Mouse (Mus musculus): ENCODE data around the gene Rdh12. TPM values are rescaled to one million over a fixed set of nuclear protein-coding genes. Genes with fewer than 3 reads are reported as not detected.

The Rdh12 gene
- polyA plus RNA-seq, 1 experiment, result not detected

DNA sequence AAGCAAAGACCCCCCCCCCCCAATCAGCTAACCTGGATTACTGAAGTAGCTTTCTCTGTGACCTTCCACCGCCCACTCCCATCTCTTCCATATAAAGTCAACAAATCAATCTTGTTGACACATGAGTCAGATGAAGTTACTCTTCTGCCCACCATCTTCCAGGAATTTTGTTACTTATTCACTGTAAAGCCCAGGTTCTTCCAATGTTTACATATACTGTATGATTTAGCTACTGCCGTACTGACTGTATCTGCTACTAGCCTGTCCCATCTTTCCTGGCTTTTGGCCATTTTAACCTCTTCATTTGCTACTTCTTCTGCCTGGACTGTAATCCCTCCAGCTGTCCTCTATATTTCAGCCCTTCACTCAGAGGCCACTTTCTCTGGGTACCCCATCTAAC lies 33.3 kb downstream of the Rdh12 start:
- Histone ChIP-seq H3K27ac (ENCODE audit: insufficient read depth, low read depth, low read length) (no peak overlapping the region), H3K4me1 (ENCODE audit: control insufficient read depth, insufficient read depth, low read length) (no peaks in the 10 kb centered on the region), H3K4me3 (ENCODE audit: insufficient read depth, low read depth, low read length) (no peak overlapping the region)
- WGBS, result 93% methylated on average over 2 of the region's 2 CpGs
- TF ChIP-seq CTCF (IDR thresholded peaks at IDR 0.05; ENCODE audit: insufficient read depth, low read depth, low read length), result no peak

DNA sequence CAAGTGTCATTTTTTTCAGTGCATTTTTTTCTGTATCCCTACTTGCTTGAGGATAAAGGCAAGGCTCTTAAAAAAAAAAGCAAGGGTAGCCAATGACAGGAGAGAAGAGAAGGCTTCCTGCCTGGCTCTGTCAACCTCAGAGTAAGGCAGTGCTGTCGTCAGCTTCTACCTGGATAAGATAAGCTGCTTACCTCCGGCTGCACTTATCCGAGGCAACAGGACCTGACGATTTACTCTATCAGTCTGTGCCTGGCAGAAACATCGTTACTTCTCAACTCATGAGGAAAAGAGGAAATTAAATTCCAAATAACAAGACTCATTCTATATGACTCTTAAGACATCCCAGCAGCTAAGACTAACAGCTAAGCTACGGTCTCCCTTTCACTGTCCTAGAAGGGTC lies 34.2 kb downstream of the Rdh12 start:
- Histone ChIP-seq H3K4me1 (ENCODE audit: control insufficient read depth, insufficient read depth, low read length) (no peaks in the 10 kb centered on the region), H3K27ac (ENCODE audit: insufficient read depth, low read depth, low read length) (no peak overlapping the region), H3K4me3 (ENCODE audit: insufficient read depth, low read depth, low read length) (no peak overlapping the region)
- WGBS, result 96% methylated on average over 6 of the region's 6 CpGs
- TF ChIP-seq POLR2A (IDR thresholded peaks at IDR 0.05; ENCODE audit: insufficient read depth, low read depth, low read length) (no peak), CTCF (IDR thresholded peaks at IDR 0.05; ENCODE audit: insufficient read depth, low read depth, low read length) (no peak)

DNA sequence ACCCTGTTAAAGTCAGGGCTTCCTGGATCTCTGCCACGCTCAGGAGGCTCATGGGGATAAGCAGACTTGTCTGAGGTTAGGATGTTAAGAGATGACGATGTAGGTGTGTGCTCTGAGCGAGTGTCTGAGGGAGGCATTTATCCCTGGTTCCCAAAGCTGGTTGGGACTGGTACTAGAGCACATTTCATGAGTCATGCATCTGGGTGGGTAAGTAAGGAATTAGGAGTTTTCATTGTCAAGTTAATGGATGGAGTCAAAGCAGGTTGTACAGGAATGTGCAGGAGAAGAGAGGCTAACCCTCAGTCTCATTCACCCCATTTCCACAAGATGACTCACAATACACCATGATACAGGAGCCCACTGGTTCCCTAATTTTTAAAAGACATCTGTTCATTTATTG lies 39.4 kb downstream of the Rdh12 start:
- H3K27ac ChIP-seq (ENCODE audit: insufficient read depth, low read depth, low read length), result no peak overlapping the region
- H3K4me1 ChIP-seq (ENCODE audit: control insufficient read depth, insufficient read depth, low read length), result no peaks in the 10 kb centered on the region
- 71% methylated on average over 3 of the region's 3 CpGs for WGBS
- TF ChIP-seq POLR2A (IDR thresholded peaks at IDR 0.05; ENCODE audit: insufficient read depth, low read depth, low read length) (no peak), CTCF (IDR thresholded peaks at IDR 0.05; ENCODE audit: insufficient read depth, low read depth, low read length) (no peak)
- no peak overlapping the region for H3K4me3 ChIP-seq (ENCODE audit: insufficient read depth, low read depth, low read length)

GRCm38 (mm10) chr12:79253294-79254053 lies 44.8 kb downstream of the Rdh12 start:
- H3K4me3 ChIP-seq (ENCODE audit: insufficient read depth, low read depth, low read length), result no peak overlapping the region
- WGBS, result 87% methylated on average over 9 of the region's 9 CpGs
- no peaks in the 10 kb centered on the region for H3K4me1 ChIP-seq (ENCODE audit: control insufficient read depth, insufficient read depth, low read length)
- TF ChIP-seq POLR2A (IDR thresholded peaks at IDR 0.05; ENCODE audit: insufficient read depth, low read depth, low read length) (no peak), CTCF (IDR thresholded peaks at IDR 0.05; ENCODE audit: insufficient read depth, low read depth, low read length) (no peak)
- H3K27ac ChIP-seq (ENCODE audit: insufficient read depth, low read depth, low read length), result no peak overlapping the region

DNA sequence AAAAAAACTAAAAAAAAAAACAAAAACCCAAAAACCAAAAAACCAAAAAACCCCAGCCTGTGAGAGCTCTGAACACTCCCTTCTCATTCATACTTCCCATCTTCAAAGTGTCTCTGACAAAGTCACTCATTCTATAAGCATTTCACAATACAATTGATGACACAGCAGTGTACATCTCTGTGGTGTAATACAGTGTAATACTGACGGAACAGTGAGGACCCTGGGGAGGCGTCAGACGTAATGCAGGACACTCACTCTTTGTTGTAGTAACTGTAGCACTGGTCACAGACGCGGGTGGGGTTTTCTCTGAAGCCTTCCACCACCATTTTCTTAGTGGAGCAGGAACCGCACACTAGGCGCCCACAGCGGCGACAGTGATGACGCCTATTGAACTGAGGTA lies 46.3 kb downstream of the Rdh12 start:
- Histone ChIP-seq H3K27ac (ENCODE audit: insufficient read depth, low read depth, low read length) (no peak overlapping the region), H3K4me3 (ENCODE audit: insufficient read depth, low read depth, low read length) (no peak overlapping the region), H3K4me1 (ENCODE audit: control insufficient read depth, insufficient read depth, low read length) (no peaks in the 10 kb centered on the region)
- WGBS, result 98% methylated on average over 10 of the region's 10 CpGs
- no peak for TF ChIP-seq CTCF (IDR thresholded peaks at IDR 0.05; ENCODE audit: insufficient read depth, low read depth, low read length)
- no peak for TF ChIP-seq POLR2A (IDR thresholded peaks at IDR 0.05; ENCODE audit: insufficient read depth, low read depth, low read length)

GRCm38 (mm10) chr12:79260154-79260553 lies 51.4 kb downstream of the Rdh12 start:
- no peaks in the 10 kb centered on the region for H3K4me1 ChIP-seq (ENCODE audit: control insufficient read depth, insufficient read depth, low read length)
- no peak overlapping the region for H3K4me3 ChIP-seq (ENCODE audit: insufficient read depth, low read depth, low read length)
- H3K27ac ChIP-seq (ENCODE audit: insufficient read depth, low read depth, low read length), result no peak overlapping the region
- TF ChIP-seq CTCF (IDR thresholded peaks at IDR 0.05; ENCODE audit: insufficient read depth, low read depth, low read length), result no peak
- TF ChIP-seq POLR2A (IDR thresholded peaks at IDR 0.05; ENCODE audit: insufficient read depth, low read depth, low read length), result no peak
- 93% methylated on average over 2 of the region's 2 CpGs for WGBS

GRCm38 (mm10) chr12:79261035-79261434 lies 52.3 kb downstream of the Rdh12 start:
- TF ChIP-seq CTCF (IDR thresholded peaks at IDR 0.05; ENCODE audit: insufficient read depth, low read depth, low read length), result peak; percentile 41; the same call in 1 of the 2 replicates
- no peak for TF ChIP-seq POLR2A (IDR thresholded peaks at IDR 0.05; ENCODE audit: insufficient read depth, low read depth, low read length)
- no peak overlapping the region for H3K4me3 ChIP-seq (ENCODE audit: insufficient read depth, low read depth, low read length)
- H3K27ac ChIP-seq (ENCODE audit: insufficient read depth, low read depth, low read length), result no peak overlapping the region
- 47% methylated on average over 5 of the region's 5 CpGs for WGBS
- no peaks in the 10 kb centered on the region for H3K4me1 ChIP-seq (ENCODE audit: control insufficient read depth, insufficient read depth, low read length)

Other genes starting within 250 kb of the Rdh12 start
- not detected in 2 replicates for gene Tmem229b, start 201.3 kb upstream of the Rdh12 start, polyA plus RNA-seq (2012; ENCODE audit: insufficient read depth, insufficient read length, low replicate concordance, missing spikeins)
- not detected in 2 replicates for gene Plekhh1, start 179.8 kb upstream of the Rdh12 start, polyA plus RNA-seq (2012; ENCODE audit: insufficient read depth, insufficient read length, low replicate concordance, missing spikeins)
- not detected in 2 replicates for gene Pigh, start 119.3 kb upstream of the Rdh12 start, polyA plus RNA-seq (2012; ENCODE audit: insufficient read depth, insufficient read length, low replicate concordance, missing spikeins)
- not detected in 2 replicates for gene Arg2, start 78.1 kb upstream of the Rdh12 start, polyA plus RNA-seq (2012; ENCODE audit: insufficient read depth, insufficient read length, low replicate concordance, missing spikeins)
- gene Vti1b, start 36.2 kb upstream of the Rdh12 start, polyA plus RNA-seq (2012; ENCODE audit: insufficient read depth, insufficient read length, low replicate concordance, missing spikeins), result not detected in 2 replicates
- gene Rdh11, start 16.6 kb upstream of the Rdh12 start, polyA plus RNA-seq (2012; ENCODE audit: insufficient read depth, insufficient read length, low replicate concordance, missing spikeins), result not detected in 2 replicates
- gene Zfyve26, start 87.4 kb downstream of the Rdh12 start, polyA plus RNA-seq (2012; ENCODE audit: insufficient read depth, insufficient read length, low replicate concordance, missing spikeins), result not detected in 2 replicates
- not detected in 2 replicates for gene Rad51b, start 88.4 kb downstream of the Rdh12 start, polyA plus RNA-seq (2012; ENCODE audit: insufficient read depth, insufficient read length, low replicate concordance, missing spikeins)